Mouse (Mus musculus): Measurements from ENCODE around the gene Prrc2a.
A peak's percentile ranks its signal among the peaks of the same experiment; 100 is the strongest.
"Not testable (repeated sequence)": the region's sequence is repeated elsewhere in the genome, so short reads cannot be mapped to it uniquely, and the experiment has no call there.

Gene Prrc2a

GRCm38 (mm10) chr17:35133517-35133916, 31.2 kb downstream of the Prrc2a start:
- DNase-seq (ENCODE audit: low spot score) = no peak

DNA sequence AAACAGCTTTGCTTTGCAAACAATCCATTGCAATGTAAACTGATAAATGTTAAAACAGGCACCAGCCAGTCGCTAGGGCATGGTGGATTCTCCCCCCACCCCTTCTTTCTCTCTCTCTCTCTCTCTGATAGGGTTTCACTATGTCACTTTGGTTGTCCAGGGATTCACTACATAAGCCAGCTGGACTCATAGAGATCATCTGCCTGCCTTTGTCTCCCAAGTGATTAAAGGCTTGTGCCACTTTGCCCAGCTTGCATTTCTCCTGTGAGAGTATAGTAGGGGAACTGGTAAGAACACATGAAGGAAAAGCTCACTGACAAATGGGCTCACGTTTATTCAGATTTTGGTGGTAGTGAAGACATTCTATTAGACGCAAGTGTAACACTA, 32.5 kb downstream of the Prrc2a start:
- DNase-seq (ENCODE audit: low spot score) = no peak

- DNase-seq (ENCODE audit: low spot score) = no peak
Measured at GRCm38 (mm10) chr17:35131500-35132173, 33.1 kb downstream of the Prrc2a start, which contains the start of gene Apom. Gene Apom (minus strand): TSS chr17:35132050.

DNA sequence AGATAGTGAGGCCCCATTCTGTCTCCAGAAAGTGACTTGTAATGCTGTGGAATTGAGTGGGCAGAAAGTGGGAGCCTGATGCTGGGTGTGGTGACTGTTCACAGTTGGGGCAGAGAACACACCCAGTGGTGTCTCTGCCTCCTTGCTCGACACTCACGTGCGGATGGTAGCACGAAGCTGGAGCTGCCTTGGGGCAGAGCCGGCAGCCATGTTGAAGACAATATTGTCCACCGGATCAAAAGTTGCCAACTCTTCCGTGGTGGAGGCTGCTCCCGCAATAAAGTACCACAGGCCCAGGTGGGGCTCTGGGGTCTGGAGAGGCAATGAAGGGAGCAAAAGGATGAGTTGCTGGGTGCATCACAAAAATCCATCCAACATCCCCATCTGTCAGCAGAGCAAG, 33.7 kb downstream of the Prrc2a start:
- no peak for DNase-seq (ENCODE audit: low spot score)

DNA sequence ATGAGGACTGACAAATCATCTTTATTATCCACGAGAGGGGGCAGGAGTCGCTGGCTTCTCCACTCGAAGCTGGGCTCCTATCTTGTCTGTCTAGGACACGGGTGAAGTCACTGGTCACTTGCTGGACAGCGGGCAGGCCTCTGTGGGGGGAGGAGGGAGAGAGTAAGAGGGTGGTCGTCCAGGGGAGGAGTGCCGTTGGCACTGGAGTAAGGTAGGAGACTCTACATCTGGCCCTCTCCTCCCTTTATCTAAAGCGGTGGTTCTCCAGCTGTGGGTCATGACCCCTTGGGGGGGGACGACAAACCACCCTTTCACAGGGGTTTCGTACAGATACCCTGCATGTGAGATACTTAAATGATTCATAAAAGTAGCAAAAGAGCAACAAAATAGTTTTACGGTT, 35.7 kb downstream of the Prrc2a start:
- DNase-seq (ENCODE audit: low spot score) = no peak

- DNase-seq (ENCODE audit: low spot score) = no peak
Measured at GRCm38 (mm10) chr17:35127017-35127416, 37.7 kb downstream of the Prrc2a start.

DNA sequence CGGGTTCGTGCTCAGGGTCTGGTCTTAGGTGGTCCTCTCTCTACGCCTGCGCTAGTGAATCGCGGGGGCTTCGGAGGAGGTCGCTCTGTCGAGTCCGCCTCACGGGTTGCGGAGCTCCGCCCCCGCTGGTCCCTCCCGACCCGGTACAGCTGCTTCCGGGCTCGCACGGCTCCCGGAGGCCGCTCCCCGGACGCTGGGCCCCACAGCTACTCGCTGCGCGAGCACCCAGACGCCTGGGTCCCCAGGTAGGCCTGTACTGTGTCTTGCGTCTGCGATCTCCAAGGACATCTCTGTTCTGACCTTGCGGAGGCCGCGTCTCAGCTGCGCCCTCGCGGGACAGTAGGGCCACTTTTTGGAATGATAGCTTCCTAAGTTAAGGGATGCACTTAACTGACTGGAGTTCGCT, 38.5 kb downstream of the Prrc2a start, which contains the start of gene D17H6S53E:
TSS of gene D17H6S53E (plus strand) at position 168 of the 406 bp plus-strand sequence.
- peak; percentile 62 for DNase-seq (ENCODE audit: low spot score)

DNA sequence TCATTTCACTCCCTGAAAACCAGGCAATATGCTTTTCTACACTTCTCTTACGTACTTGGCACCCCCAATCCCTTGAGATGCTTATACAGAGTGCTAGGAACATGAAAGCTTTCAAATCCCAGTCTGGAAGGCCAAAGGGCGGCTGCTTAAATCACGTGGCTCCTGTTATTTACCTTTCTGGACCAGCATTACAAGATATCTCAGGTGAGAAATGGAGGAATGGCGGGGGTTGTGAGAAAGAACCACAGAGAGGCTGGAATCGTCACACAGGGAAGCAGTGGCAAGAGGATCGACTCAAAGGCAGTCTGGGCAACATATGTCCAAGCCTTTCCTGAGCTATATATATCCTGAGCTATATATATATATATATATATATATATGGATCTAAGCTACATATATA, 39.1 kb downstream of the Prrc2a start:
- DNase-seq (ENCODE audit: low spot score) = no peak

GRCm38 (mm10) chr17:35125081-35125480, 39.6 kb downstream of the Prrc2a start:
- DNase-seq (ENCODE audit: low spot score) = no peak

DNA sequence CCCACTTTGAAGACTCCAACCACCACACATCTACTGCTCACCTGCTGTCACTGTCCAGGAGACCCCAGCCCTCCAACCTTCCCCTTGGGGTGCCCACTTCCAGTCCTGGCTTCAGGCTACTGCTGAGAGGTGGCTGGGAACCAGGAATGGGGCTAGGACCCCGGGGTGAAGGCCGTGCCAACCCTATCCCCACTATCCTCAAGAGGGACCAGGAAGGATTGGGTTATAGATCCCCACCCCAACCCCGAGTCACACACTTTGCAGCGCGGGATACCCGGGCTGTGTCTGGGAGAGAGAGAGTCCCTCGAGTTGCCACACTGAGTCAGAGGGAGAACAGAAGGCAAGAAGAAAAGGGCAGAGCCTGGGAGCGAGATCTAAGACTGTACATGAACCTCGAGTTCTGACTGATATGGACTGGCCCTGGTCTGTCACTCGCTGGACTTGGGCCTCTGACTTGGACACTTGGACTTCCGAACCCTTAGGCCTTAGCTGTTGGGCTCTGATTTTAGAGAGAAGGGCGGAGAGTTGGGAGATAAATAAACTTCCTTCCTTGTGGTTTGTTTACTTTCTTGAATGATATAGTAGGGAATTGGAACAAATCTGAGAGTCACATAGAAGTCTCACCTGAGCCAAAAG, 40.3 kb downstream of the Prrc2a start:
- not testable (repeated sequence) for DNase-seq (ENCODE audit: low spot score)

GRCm38 (mm10) chr17:35123287-35123686, 41.4 kb downstream of the Prrc2a start:
- not testable (repeated sequence) for DNase-seq (ENCODE audit: low spot score)

DNA sequence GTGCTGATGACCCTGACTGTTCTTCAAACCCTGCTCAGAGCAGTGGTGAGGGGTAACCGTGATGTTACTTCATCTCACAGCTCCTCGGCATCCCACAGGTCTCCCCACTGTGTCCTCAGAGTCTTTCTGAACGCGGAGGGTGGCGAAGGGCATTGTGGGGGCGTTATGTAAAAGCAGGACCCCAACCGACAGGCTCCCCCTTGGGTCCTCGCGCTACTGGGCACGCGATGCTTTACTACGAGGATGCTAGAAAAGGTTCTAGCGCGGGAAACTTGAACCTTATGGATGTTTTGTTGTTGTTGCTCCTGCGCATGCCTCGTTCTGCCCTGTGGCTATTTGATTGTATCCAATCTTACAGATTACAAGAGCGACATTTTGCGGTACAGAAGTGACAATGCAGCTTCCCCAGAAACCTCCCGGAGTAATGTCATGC, 42.8 kb downstream of the Prrc2a start, which contains the start of gene Csnk2b:
TSS of gene Csnk2b (minus strand) at position 183 of the 433 bp plus-strand sequence.
- DNase-seq (ENCODE audit: low spot score) = no peak

GRCm38 (mm10) chr17:35121143-35121799, 43.4 kb downstream of the Prrc2a start, which contains the start of gene Gpank1:
Gene Gpank1 (plus strand): TSS chr17:35121455.
- peak; percentile 95 for DNase-seq (ENCODE audit: low spot score)

- peak; percentile 41 for DNase-seq (ENCODE audit: low spot score)
Measured at GRCm38 (mm10) chr17:35120745-35121142, 44.0 kb downstream of the Prrc2a start.

DNA sequence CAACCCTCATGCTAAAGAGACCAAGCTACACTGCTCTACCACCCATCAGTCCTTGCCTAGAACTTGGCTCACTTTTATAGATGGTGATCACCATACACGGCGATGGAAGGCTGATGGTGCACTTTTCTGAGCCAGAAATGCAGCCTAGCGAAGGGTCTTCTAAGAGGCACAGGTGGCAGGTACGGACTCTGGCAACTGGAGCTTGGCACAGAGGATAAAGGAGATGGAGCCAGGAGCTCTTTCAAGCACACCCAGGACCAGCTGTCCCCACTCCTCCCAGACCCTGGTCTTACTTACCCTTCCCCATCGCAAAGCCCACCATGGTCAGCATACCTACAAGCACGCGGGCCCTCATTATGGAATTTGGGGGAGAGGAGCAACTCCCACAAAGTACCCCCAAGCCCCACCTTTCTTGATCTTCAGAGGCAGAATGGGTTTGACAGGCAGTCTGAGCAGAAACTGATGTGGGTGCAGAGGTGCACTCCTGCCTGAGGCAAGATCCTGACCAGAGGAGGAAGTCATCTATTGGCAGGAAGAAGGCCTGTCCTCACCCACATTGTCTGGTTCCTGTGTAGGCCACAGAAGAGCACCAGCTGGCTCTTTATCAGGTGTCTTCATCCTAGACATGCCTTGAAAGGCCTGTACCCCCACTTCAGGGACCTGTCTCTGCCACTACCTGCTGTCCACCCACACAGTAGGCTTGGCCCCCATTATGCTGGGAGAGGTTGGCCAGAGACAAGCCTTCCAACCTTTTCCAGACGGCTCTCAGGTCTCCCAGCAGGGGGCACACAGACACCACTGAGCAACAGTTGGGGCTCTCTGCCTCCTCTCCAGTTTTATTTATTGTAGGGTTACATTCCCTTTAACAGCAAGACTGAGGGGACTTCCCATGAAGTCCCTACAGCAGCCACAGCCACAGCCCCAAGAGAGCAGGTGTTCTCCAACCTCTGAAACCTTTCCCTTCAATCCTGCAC, 49.4 kb downstream of the Prrc2a start, which contains the start of gene Ly6g5b:
TSS of gene Ly6g5b (minus strand) at position 383 of the 974 bp plus-strand sequence.
- DNase-seq (ENCODE audit: low spot score) = no peak

GRCm38 (mm10) chr17:35111774-35112173, 52.9 kb downstream of the Prrc2a start:
- DNase-seq (ENCODE audit: low spot score) = no peak

DNA sequence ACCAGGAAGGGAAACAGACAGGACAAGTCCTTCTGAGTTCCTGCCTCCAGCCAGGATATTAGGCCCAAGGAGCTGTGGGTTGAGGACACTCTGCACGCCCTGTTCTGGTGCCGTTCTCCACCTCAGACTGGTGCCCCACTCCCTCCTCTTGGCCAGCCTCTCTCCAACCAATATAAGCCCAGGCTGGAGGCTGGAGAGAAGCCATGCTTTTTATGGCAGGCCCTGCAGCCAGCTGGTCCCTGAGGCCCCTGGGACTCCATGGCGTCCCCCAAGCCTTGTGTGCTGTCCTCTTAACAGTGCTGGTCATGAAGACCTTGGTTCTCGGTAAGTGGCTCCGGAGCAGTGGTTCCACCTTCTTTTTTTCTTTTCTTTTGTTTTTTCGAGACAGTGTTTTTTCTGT, 56.6 kb downstream of the Prrc2a start, which contains the start of gene Ly6g5c:
TSS of gene Ly6g5c (plus strand) at position 183 of the 400 bp plus-strand sequence.
- DNase-seq (ENCODE audit: low spot score) = no peak

DNA sequence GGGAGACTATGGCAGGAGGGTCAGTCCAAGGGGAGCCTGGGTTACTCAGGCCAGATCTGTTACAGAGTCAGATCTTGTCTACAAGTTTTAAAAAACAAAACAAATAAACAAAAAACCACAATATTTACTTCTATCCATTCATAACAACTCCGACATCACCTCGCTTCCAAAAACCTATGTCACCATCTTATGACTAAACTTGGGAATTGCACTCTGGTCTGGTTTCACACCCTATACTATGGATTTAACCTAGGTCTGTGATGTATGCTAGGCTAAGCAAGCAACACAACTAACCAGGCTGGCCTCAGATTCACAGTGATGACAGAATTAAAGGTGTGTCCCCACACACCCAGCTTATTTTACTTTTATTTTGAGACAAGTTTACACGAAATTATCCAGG, 58.2 kb downstream of the Prrc2a start:
- DNase-seq (ENCODE audit: low spot score) = no peak

- DNase-seq (ENCODE audit: low spot score) = no peak
Measured at GRCm38 (mm10) chr17:35105740-35106389, 58.8 kb downstream of the Prrc2a start.

GRCm38 (mm10) chr17:35104754-35105153, 59.9 kb downstream of the Prrc2a start:
- no peak for DNase-seq (ENCODE audit: low spot score)

DNA sequence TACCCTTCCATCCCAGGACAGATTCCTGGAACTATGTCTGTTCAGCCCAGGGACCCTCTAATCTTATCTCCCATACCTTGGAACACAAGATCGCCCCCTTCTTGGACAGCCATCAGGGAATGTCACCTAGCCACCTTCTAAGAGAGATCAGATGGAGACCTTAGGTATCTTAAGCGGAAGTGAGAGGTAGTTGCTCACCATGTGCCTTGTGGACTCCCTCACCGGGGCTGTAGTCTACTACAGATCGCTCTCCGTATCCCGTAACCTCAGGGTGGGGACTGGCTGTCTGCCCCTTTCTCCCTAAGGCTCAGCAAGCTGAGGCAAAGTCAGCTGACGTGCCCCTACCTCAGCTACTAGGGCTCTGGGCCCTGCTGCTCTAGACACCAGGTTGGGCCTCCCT, 60.6 kb downstream of the Prrc2a start:
- DNase-seq (ENCODE audit: low spot score) = no peak
